Mouse (Mus musculus) limb, embryonic 11.5 days (tissue): ENCODE data around the gene Zfp512b. TPM values are rescaled to one million over a fixed set of nuclear protein-coding genes. Genes with fewer than 3 reads are reported as not detected.

Experiments used
- microRNA-seq: library from miRNA; unstranded; fragments of <30 nt; microRNA quantifications from one replicate; pipeline ENCODE4, GENCODE M21; 2016
- polyA plus RNA-seq: library from polyadenylated mRNA; unstranded; fragments of >200 nt; fragmentation: Nextera tagmentation; extraction: Ambion mirVana; gene quantifications from 2 replicates; pipeline ENCODE4 v1.2.1, GENCODE M21; 2014

Zfp512b gene
- polyA plus RNA-seq, 1 experiment from 2014 or later = 30.9 TPM

Small RNA genes within 50 kb of the gene (microRNA-seq; reads per million reads assigned to microRNA genes)
- gene Mir7006 = not detected

Other genes starting within 250 kb of the Zfp512b start
- gene Zgpat, start 227.9 kb downstream of the Zfp512b start, polyA plus RNA-seq = 35.0 and 40.2 TPM in 2 replicates
- 57.3 and 63.7 TPM in 2 replicates for gene Arfrp1, start 227.4 kb downstream of the Zfp512b start, polyA plus RNA-seq
- 20.9 and 26.7 TPM in 2 replicates for gene Lime1, start 212.7 kb downstream of the Zfp512b start, polyA plus RNA-seq
- 9.8 and 10.1 TPM in 2 replicates for gene Zbtb46, start 133.4 kb downstream of the Zfp512b start, polyA plus RNA-seq
- 0.08 and 0.21 TPM in 2 replicates for gene Abhd16b, start 99.6 kb downstream of the Zfp512b start, polyA plus RNA-seq
- 165 and 175 TPM in 2 replicates for gene Tpd52l2, start 95.7 kb downstream of the Zfp512b start, polyA plus RNA-seq
- 75.3 and 80.9 TPM in 2 replicates for gene Dnajc5, start 72.3 kb downstream of the Zfp512b start, polyA plus RNA-seq
- 34.4 and 39.7 TPM in 2 replicates for gene Uckl1, start 7.9 kb downstream of the Zfp512b start, polyA plus RNA-seq
- gene Prpf6, start 935 bp downstream of the Zfp512b start, polyA plus RNA-seq = 78.7 and 82.5 TPM in 2 replicates
- 14.9 and 17.7 TPM in 2 replicates for gene Samd10, start 6.4 kb upstream of the Zfp512b start, polyA plus RNA-seq
- gene Gm29797, start 64.2 kb upstream of the Zfp512b start, polyA plus RNA-seq = 0.68 and 0.88 TPM in 2 replicates
- gene Sox18, start 78.8 kb upstream of the Zfp512b start, polyA plus RNA-seq = 21.4 and 22.0 TPM in 2 replicates
- 23.2 and 25.2 TPM in 2 replicates for gene Tcea2, start 87.5 kb upstream of the Zfp512b start, polyA plus RNA-seq
- 92.5 and 97.1 TPM in 2 replicates for gene Rgs19, start 101.2 kb upstream of the Zfp512b start, polyA plus RNA-seq
- not detected in 2 replicates for gene Lkaaear1, start 105.6 kb upstream of the Zfp512b start, polyA plus RNA-seq
- gene Oprl1, start 122.2 kb upstream of the Zfp512b start, polyA plus RNA-seq = 0.69 and 1.0 TPM in 2 replicates
- 0.08 and 0.23 TPM in 2 replicates for gene Myt1, start 170.5 kb upstream of the Zfp512b start, polyA plus RNA-seq
- 42.6 and 44.1 TPM in 2 replicates for gene Pcmtd2, start 245.1 kb upstream of the Zfp512b start, polyA plus RNA-seq